Mouse (Mus musculus) spleen, adult 18-20 months (tissue): Measurements from ENCODE around the gene Alg1.
A peak's percentile ranks its signal among the peaks of the same experiment; 100 is the strongest.

ENCODE experiments used
- DNase-seq, 2 experiments: peaks; one replicate each; pipeline ENCODE4 v3.0.0; 2022; ENCODE audit warnings: mixed read lengths in 2 of 2

Gene Alg1

GRCm38 (mm10) chr16:5242882-5243281 lies 9.5 kb downstream of the Alg1 start:
- no peak for DNase-seq

GRCm38 (mm10) chr16:5244411-5244810 lies 11.0 kb downstream of the Alg1 start:
- peak; percentile 38 to 65 for DNase-seq

DNA sequence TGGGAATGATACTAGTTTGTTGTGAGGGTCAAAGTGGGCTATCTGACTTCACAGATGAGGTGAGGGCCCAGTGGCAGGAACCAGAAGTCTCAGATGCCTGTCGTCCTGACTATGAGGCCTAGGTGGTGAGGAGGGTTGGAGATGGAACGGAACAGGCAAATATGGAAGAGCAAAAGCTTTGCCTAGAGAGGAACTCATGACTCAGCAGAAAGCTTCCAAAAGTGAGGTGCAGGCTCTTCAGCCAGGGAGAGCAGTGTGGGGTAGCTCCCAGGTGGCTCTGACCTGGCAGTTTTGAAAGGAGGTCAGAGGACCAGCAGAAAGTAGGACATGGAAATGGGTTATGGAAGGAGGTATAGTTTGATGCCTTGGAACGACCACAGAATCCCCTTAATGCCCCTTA lies 17.5 kb downstream of the Alg1 start:
- DNase-seq, result no peak

DNA sequence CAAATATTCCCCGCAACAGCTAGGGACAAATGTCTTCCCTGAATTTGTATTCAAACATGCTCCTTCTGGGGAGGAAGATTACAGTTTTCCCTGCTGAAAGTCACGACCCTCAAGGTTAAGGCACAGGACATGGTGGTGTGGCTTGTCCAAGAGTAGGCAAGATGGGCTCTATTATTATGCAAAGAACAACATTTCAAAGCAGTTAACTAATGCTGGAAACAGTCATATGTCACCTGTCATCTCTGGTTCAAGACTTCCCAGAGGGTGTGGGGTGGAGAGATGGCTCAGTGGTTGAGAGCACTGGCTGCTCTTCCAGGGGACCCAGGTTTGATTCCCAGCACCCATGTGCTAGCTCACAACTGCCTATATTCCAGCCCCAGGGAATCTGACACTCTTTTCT lies 18.8 kb downstream of the Alg1 start:
- DNase-seq, result no peak

DNA sequence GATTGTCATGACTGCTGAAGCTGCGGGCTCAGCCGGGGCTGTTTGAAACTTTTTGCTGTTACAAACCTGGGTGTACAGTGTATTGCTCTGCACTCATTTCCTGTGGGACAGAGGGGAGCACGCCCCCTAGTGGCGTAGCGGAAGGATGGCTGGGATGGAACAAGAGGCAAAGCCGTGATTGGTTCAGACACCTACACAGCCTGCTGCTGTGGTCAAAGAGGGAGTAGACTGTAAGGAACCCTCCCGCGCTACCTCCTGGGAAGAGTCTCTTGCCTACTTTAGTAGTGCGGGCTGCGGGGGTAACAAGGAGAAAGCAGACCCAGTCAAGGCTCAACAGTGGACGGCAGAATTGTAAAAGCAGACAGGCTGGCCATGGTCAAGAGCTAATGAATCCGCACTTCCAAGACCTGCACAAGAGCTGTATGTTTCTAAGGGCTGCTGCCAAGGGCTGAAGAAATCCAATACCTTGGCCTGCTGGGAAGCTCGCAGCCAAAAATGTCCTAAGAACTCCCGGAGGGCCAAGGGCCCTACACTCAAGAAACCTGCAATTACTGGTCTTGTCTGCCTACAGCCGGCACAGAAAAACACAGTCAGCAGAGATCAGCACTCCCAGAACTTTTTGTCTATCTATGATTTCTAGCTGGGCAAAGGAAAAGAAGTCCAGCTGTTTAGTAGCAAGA lies 21.1 kb downstream of the Alg1 start:
- peak; percentile 71 to 80 for DNase-seq

- DNase-seq, result no peak
These were observed 21.8 kb downstream of the Alg1 start for GRCm38 (mm10) chr16:5255081-5255740.

DNA sequence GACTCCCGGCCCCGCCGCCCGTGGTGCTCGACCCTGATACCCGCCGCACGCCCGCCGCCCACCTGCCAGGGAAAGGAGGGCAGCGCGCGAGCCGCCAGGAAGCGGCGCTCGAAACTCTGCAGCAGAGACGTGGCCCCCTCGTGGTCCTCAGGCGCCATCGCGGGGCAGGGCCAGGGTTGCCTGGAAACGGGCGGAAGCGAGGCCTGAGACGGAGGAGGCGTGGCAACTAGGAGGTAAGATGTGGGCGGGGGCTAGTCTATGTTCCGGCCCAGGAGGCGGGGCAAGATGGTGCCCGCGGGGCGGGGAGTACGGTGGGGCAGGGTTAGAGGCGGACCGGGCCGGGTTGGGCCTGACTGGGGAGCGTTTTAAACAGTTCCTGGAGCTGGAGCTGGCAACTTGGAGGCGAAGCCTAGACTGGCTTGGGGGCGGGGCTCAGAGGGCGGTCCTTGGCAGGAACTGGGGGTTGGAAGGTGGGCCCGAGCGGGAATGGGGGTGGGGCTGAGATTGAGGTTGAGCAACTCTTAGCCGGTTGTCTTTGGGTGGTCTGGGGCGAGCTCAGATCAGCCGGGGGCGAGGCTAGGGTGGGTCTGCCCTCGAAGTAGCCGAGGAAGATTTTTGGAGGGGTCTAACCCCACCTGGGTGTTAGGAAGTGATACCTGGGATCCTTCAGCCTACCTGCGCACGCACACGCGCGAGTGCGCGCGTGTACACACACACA lies 22.5 kb downstream of the Alg1 start, which contains the start of gene Eef2kmt:
TSS of gene Eef2kmt (minus strand) at position 205 of the 718 bp plus-strand sequence.
- peak; percentile 99 for DNase-seq

DNA sequence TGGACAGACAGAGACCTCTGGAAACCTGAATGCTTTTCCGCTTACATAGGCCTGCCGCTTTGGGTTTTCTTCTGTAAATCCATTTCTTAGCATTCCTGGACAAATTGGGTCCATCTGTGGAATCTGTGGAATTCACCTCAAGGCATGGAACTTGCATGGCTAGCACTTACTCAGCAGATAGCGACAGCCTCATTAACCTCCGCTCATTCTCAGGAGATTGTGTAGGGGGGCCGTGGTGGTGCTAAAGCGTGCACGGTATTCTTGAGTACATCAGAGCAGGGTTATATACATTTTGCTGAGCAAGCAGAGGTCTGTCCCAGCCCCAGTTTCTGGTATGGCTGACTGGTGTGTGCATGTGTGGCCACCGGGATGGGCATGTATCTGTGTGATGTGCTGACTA lies 29.7 kb downstream of the Alg1 start:
- no peak for DNase-seq

DNA sequence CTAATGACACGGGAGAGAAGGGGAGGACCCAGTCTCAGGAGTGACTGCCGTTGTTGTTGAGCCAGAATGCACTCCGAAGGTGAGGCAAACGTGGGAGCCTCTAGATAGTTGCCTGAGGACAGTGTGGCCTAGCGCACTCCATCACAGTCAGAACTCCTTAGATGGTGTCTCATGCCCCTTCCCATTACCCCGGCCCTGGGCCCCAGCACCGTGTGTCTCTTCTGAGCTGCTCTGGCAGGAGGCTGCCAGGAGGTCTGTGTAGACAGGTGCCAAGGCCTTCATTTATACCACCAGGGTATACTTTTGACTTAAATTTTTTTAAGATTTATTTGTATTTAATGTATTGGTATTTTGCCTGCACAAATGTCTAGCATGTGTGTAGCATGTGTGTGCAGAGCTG lies 30.5 kb downstream of the Alg1 start:
- DNase-seq, result no peak

DNA sequence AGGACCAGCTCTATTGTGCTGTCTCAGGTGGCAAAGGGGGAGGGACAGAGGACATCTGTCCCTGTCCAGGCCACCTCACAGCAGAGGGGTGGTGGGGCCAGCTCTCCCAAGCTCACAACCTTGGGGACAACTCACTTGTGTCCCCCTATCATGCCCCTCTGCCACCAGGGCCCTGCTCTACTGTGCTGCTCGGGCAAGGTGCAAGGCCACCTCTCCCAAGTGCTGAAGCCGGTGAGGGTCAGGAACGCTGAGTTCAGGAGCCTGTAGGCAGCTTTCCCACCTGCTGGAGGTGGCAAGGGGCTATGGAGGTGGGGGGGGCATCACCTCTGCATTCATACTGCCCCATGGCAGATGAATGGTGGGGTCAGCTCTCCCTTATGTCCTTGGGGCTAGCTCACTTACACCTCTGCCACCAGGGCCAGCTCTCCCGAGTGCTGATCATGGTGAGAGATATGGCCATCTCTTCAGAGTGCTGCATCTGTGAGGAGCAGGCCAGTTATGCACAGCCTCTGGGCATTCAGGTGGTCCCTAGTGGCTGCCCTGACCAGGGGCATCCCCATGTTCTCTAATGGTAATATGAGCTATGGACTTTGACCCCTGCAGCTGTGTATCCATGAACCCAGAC lies 38.1 kb downstream of the Alg1 start:
- no peak for DNase-seq

DNA sequence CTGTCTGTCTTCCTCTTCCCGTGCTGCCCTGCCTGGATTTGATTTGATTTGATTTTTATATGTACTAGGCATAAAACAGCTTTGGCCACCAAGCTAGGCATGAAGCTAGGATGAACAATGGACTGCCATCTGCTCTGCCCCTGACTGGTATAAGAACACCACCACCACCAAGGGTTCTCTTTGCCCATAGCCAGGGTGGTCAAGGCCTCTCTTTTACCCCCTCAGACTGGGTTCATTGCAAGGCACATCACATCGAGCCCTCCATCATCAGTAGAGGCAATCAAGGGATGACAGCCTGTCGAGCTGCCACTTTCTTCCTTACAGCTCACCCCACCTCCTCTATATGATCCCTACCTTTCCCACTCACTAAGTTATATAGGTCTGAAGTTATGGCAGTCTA lies 39.0 kb downstream of the Alg1 start:
- DNase-seq, result no peak

- DNase-seq, result no peak
These were observed 46.3 kb downstream of the Alg1 start for GRCm38 (mm10) chr16:5279571-5280222.

- DNase-seq, result no peak
These were observed 49.3 kb downstream of the Alg1 start for GRCm38 (mm10) chr16:5282686-5283085.

DNA sequence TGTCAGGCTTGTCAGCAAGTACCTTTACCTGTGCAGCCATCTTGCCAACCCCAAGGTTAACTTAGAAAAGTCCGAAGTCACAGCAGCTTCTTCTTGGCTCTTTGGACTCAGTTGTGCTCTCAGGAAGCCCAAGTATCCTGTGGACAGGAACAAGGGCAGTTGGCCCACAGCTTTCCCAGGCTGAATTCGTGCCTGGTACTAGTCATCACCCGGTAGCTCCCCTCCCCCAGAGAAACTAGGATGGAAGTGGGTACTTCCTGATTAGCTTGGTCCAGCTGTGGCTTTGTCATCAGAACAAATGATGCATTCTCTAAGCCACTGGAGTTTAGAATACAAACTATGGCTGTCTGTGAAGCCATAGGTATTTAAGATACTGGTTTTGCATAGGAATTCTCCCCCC lies 52.0 kb downstream of the Alg1 start:
- DNase-seq, result no peak
